Mouse (Mus musculus): Measurements from ENCODE around the gene Gsx2. TPM values are rescaled to one million over a fixed set of nuclear protein-coding genes. Genes with fewer than 3 reads are reported as not detected.

Gsx2 gene
- not detected for total RNA-seq (2021)

GRCm38 (mm10) chr5:75075383-75075941 is at the start of gene Gsx2:
Gsx2 (plus strand) TSS chr5:75075601.
- no peak for DNase-seq
- intact Hi-C loops (cut with DNase I), result no loop called here

GRCm38 (mm10) chr5:75035475-75035874 is 39.9 kb upstream of the Gsx2 start:
- DNase-seq, result no peak
- intact Hi-C loops (cut with DNase I), result no loop called here

- no peak for DNase-seq
- intact Hi-C loops (cut with DNase I), result no loop called here
Measured at GRCm38 (mm10) chr5:75039307-75039706, 36.1 kb upstream of the Gsx2 start.

GRCm38 (mm10) chr5:75043011-75043445 is 32.4 kb upstream of the Gsx2 start:
- intact Hi-C loops (cut with DNase I), result no loop called here
- peak in 1 of 2 experiments; percentile 13 for DNase-seq

GRCm38 (mm10) chr5:75043621-75044301 is 31.6 kb upstream of the Gsx2 start:
- DNase-seq, result no peak
- intact Hi-C loops (cut with DNase I), result loop anchor here (2.0 kb wide), 1 partner anchor 69 kb away; no protein-coding TSS in a partner anchor

GRCm38 (mm10) chr5:75044310-75044904 is 31.0 kb upstream of the Gsx2 start, which contains the start of gene Chic2:
Chic2 (minus strand) TSS chr5:75044774.
- intact Hi-C loops (cut with DNase I), result loop anchor here (2.0 kb wide), 1 partner anchor 70 kb away; no protein-coding TSS in a partner anchor
- DNase-seq, result peak; percentile 90 to 91

- intact Hi-C loops (cut with DNase I), result loop anchor here (2.0 kb wide), 1 partner anchor 71 kb away; no protein-coding TSS in a partner anchor
- no peak for DNase-seq
Measured at GRCm38 (mm10) chr5:75045371-75045770, 30.0 kb upstream of the Gsx2 start.

- DNase-seq, result peak; percentile 65 to 74
- intact Hi-C loops (cut with DNase I), result no loop called here
Measured at GRCm38 (mm10) chr5:75046681-75047321, 28.6 kb upstream of the Gsx2 start.

GRCm38 (mm10) chr5:75051109-75051508 is 24.3 kb upstream of the Gsx2 start:
- no peak for DNase-seq
- intact Hi-C loops (cut with DNase I), result no loop called here

- intact Hi-C loops (cut with DNase I), result no loop called here
- no peak for DNase-seq
Measured at GRCm38 (mm10) chr5:75063177-75063576, 12.2 kb upstream of the Gsx2 start.

GRCm38 (mm10) chr5:75066715-75067114 is 8.7 kb upstream of the Gsx2 start:
- intact Hi-C loops (cut with DNase I), result no loop called here
- DNase-seq, result no peak

- peak in 1 of 2 experiments; percentile 51 for DNase-seq
- intact Hi-C loops (cut with DNase I), result no loop called here
Measured at GRCm38 (mm10) chr5:75067125-75067756, 8.2 kb upstream of the Gsx2 start.

- no peak for DNase-seq
- intact Hi-C loops (cut with DNase I), result no loop called here
Measured at GRCm38 (mm10) chr5:75070132-75070531, 5.3 kb upstream of the Gsx2 start.

- intact Hi-C loops (cut with DNase I), result no loop called here
- DNase-seq, result no peak
Measured at GRCm38 (mm10) chr5:75070656-75071375, 4.6 kb upstream of the Gsx2 start.

GRCm38 (mm10) chr5:75071951-75072350 is 3.5 kb upstream of the Gsx2 start:
- intact Hi-C loops (cut with DNase I), result no loop called here
- DNase-seq, result no peak

- intact Hi-C loops (cut with DNase I), result no loop called here
- no peak for DNase-seq
Measured at GRCm38 (mm10) chr5:75072532-75072931, 2.9 kb upstream of the Gsx2 start.

- DNase-seq, result no peak
- intact Hi-C loops (cut with DNase I), result no loop called here
Measured at GRCm38 (mm10) chr5:75073167-75073566, 2.2 kb upstream of the Gsx2 start.

- no peak for DNase-seq
- intact Hi-C loops (cut with DNase I), result no loop called here
Measured at GRCm38 (mm10) chr5:75073684-75074083, 1.7 kb upstream of the Gsx2 start.

GRCm38 (mm10) chr5:75074132-75074531 is 1.3 kb upstream of the Gsx2 start:
- no peak for DNase-seq
- intact Hi-C loops (cut with DNase I), result no loop called here

Data from heart, postnatal 10 days (tissue).